Mouse (Mus musculus) ovary, postnatal 36 days (tissue): ENCODE results near the gene Abhd14b.

Experiments
- DNase-seq: peaks from one replicate; pipeline ENCODE4 v3.0.0; 2022; ENCODE audit warnings: low spot score, mixed read lengths

Abhd14b gene

GRCm38 (mm10) chr9:106460401-106461025 is 13.3 kb downstream of the Abhd14b start:
- no peak for DNase-seq

- DNase-seq, result no peak
Observed at GRCm38 (mm10) chr9:106461026-106461415, 13.8 kb downstream of the Abhd14b start.

GRCm38 (mm10) chr9:106461641-106462429 is 14.6 kb downstream of the Abhd14b start:
- DNase-seq, result no peak

DNA sequence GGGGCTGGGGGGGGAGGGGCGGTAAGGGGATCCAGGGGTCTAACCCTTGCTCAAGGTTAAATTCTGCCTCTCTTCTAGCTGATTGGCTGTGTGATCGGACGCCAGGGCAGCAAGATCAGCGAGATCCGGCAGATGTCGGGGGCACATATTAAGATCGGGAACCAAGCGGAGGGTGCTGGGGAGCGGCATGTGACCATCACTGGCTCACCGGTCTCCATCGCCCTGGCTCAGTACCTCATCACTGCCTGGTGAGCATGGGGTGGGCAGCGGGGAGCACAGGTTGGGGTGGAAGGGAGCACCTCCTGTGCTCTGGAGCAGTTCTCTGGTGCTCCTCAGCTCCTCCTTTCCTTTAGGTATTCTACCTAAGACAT is 15.2 kb downstream of the Abhd14b start:
- DNase-seq, result no peak

DNA sequence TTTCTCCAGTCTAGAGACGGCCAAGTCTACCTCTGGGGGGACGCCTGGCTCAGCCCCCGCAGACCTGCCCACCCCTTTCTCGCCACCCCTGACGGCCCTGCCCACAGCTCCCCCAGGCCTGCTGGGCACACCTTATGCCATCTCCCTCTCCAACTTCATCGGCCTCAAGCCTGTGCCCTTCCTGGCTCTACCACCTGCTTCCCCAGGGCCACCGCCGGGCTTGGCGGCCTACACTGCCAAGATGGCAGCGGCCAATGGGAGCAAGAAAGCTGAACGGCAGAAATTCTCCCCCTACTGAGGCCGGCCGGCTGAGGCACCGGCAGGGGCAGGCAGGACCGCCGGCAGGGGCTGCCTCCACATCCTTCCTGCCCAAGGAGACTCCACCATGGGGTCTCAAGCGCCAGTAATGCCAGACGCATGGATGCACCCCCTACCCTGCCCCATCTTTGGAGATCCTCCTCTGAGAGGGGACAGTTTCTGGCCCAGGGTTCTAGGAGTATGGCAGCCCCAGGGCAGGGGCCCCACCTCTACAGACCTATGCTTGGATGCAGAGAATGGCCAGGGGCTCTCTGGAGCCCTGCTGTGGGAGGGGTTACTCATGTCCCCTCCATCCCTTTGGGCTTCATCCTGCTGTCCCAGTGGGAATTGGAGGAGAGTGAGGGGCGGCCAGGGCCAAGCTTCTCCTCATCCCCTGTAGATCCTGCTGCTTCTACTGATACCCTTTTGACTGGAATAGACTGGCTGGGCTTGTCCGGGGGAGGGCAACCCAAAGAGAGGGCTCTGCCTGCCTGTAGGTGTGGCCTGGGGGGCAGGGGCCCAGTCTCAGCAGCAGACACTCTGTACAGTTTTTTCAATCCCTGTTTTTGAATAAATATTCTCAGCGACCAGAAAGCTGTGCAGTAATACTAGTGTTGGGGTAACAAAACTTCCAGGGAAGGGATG is 16.1 kb downstream of the Abhd14b start:
- no peak for DNase-seq

DNA sequence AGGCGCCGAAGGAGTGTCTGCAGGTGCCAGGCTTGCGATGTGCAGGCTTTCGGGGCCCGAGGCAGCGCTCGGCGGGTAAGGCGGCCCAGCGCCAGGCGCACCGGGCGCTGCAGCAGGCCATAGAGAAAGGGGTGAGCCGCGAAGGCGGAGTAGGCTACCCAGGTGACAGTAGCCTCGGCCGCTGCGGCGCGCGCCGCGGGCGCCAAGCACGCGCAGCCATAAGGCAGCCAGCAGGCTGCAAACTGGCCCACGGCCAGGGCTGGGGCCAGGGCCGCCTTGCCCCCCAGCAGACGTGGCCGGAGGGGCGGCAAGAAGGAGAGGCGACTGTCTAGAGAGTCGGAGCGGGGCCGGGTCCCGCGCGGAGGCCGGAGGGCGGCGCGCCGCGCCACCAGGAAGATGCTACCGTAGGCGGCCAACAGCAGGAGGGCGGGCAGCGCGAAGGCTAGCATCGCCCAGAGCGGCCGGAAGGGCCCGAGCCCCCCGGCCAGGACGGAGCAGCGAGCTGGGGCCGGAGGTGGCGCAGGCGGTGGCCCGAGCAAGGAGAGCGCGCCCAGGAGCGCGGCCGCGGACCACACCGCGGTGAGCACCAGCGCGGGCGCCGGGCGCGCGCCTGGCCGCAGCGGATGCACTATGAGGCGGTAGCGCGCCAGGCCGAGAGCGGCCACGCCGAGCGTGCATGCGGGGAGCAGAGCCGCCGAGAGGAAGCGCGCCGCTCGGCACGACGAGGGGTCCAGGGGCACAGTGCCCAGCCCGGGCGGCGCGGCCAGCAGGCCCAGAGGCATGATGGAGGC is 17.7 kb downstream of the Abhd14b start:
- peak; percentile 55 for DNase-seq

DNA sequence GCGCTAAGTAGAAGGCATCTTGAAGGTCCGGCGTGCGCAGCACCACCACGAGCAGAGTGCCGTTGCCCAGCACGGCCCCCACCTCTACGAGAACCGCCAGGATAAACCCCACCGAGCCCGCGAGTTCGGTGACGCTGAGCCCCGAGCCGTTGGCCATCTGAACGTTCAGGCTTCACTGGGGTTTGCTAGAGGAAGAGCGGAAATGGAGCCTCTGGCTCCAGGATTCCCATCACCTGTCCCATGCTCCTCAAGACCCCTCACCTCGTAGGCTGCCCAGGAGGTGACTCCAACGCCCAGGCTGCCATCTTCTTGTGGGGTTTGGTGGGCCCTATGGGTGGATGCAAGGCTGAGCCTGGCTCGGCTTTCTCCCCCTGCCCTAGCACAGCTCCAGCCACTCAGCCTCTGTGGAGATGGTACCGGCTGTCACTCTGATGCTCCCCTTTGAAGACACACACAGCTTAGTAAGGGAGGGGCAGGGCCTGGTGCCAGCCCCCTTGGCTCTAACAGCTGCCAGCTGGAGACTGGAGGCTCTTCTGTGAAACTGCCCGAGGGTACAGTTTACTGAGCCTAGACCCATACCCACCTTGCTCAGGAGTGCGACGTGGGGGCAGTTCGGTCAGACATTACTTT is 18.4 kb downstream of the Abhd14b start, which contains the start of gene Gpr62:
Gpr62 (minus strand) TSS at position 368 of the 630 bp plus-strand sequence.
- no peak for DNase-seq

- no peak for DNase-seq
Observed at GRCm38 (mm10) chr9:106466721-106467120, 19.5 kb downstream of the Abhd14b start.

DNA sequence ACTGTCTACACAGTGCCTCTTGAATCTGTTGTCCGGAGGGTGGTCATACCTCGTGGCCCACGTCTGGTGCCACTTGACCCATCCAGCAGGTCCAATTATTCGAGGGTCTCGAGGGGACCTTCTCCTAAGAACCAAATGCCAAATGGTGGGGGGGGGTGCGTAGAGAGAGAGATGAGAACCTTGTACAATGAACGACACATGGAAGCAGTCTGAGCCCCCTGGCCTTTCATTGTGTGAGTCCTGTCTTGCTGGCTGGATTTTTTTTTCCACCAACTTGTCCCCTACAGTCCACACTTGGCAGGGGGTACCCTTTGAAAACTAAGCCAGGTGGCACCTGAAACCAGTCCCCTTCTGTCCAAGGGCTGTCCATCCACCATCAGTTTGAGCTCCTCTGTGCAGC is 20.5 kb downstream of the Abhd14b start:
- no peak for DNase-seq

DNA sequence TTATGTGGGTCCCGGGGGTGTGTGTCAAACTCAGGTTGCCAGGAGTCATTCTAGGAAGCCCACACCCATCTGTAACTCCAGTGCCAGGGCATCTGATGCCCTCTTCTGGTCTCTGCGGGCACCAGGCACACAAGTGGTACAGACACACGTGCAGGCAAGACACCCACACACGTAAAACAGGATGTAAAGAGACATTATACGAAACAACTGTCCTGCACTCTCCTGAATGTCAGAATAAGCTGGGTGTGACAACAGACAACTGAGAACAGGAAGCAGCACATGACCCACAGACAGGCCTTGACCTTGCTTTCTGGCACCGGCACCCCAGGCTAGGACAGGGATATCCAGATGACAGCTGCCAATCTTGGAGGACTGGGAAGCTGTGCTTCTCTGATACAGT is 22.1 kb downstream of the Abhd14b start:
- no peak for DNase-seq

GRCm38 (mm10) chr9:106469776-106470175 is 22.5 kb downstream of the Abhd14b start:
- DNase-seq, result no peak

DNA sequence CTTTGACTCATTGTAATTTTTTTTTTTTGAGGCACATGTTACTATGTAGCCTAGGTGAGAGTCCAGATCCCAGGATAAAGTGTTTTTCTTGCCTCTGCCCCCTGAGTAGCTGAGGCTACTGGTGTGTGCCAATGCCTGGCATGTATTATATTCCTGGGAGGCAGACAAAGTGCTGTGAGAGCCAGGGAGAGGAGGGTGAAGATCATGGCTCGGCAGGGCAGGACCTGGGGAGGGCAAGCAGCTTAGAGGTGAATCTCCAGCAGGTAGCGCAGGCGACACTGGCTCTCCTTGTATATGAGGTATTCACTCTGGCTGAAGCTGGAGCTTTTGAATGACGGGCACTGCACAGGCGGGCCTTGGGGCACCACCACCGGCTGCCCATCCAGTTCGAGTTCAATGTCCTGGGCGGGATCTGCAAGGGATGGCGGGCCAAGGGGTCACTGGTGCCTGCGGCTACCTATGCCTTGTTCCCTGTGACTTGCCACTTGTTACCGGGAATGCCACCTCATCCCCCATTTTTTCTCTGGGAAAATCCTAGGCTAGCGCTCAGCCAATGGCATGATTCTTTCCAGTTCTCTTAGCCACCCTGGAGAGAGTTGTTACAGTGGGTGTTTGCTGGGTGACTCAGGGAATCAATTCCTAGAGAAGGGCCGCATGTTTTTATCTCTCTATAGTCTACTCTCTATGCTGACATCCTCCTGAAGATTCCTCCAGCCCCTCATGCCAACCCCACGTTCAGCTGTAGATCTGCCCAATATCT is 23.9 kb downstream of the Abhd14b start:
- DNase-seq, result no peak

DNA sequence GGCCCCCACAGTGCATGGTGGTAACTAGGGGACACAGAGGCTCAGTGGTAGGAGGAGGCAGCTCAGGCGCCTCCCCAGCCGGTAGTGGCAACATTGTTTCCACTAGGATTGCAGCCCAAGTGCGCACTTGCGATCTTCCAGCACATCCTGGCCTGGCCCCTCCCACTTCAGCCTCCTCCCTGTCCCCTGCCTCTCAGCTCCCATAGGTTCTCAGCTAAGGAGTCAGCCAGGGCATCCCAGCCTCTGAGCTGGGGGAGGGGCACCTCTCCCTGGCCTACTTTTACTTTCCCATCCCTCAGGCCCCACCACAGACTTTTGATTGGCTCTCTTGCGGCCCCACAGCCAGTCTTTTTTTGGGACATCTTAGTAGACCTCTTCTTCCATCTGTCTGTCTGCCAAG is 24.6 kb downstream of the Abhd14b start:
- DNase-seq, result peak; percentile 52

GRCm38 (mm10) chr9:106472321-106472720 is 25.1 kb downstream of the Abhd14b start:
- DNase-seq, result no peak

GRCm38 (mm10) chr9:106473081-106473752 is 26.0 kb downstream of the Abhd14b start:
- peak; percentile 12 for DNase-seq

DNA sequence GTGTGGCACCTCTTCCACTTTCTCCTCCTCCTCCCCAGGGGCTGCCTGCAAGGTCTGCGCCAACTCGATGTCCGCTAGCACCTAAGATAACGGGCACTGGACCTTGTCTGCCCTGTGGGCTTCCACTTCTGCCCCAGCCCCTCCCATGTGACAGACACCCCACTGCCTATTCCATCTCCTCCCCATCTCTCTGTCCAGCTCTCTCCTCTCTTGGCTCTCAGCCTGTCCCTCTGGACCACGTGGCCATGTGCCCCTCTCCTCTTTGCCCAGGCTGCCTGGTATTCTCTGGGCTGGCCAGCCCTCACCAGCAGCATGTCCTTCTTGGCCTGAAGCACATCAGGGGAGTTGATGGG is 26.5 kb downstream of the Abhd14b start:
- peak; percentile 13 for DNase-seq

DNA sequence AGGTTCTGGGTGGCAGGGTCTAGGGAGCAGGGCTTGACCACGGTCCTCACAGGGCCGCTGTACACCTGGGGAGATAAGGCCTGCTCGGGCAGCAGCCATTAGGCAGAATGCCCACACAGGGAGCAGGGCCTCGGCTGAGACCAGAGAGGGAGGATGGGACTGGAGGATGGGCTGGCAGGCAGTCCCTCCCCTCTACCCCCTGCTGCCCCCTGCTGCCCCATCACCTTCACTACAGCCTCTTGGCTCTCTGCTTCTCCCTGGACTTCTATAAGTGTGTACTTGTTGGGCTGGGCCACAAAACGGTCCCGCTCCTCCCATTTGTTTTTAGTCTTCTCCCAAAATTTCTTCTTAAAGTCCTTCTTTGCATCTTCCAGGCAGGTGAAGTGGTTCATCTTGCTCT is 27.2 kb downstream of the Abhd14b start:
- peak; percentile 74 for DNase-seq

- peak; percentile 25 for DNase-seq
Observed at GRCm38 (mm10) chr9:106475046-106475445, 27.8 kb downstream of the Abhd14b start.

- DNase-seq, result no peak
Observed at GRCm38 (mm10) chr9:106475663-106476001, 28.4 kb downstream of the Abhd14b start, which contains the start of gene Rrp9. Gene Rrp9 (plus strand): TSS chr9:106475963.
